Mouse (Mus musculus): Measurements from ENCODE around the gene Fam89a. TPM values are rescaled to one million over a fixed set of nuclear protein-coding genes. Genes with fewer than 3 reads are reported as not detected.

Gene Fam89a
- total and polyA plus RNA-seq, 2 experiments from 2014 or later: 0.45 TPM; not detected in 1

- Histone ChIP-seq H3K27ac (no peak overlapping the region), H3K9me3 (ENCODE audit: low read length) (no peaks in the 10 kb centered on the region), H3K4me1 (ENCODE audit: insufficient read depth, low read length) (no peaks in the 10 kb centered on the region), H3K36me3 (ENCODE audit: insufficient read depth, low read length) (peaks cover 41% of the 10 kb centered on the region), H3K27me3 (ENCODE audit: insufficient read depth, low read length) (no peaks in the 10 kb centered on the region), H3K9ac (replicated peaks; ENCODE audit: low read length) (no peak overlapping the region), H3K4me3 (ENCODE audit: low read length) (no peak overlapping the region), H3K4me2 (ENCODE audit: low read depth, low read length) (no peak overlapping the region)
- no peak for ATAC-seq
- WGBS: 92% methylated on average over 5 of the region's 5 CpGs
- no peak for TF ChIP-seq CTCF (IDR thresholded peaks at IDR 0.05; ENCODE audit: low read depth)
- no peak for DNase-seq (ENCODE audit: low spot score)
These were observed 51.4 kb downstream of the Fam89a start for GRCm38 (mm10) chr8:124700271-124700670.

GRCm38 (mm10) chr8:124695424-124696100, 56.1 kb downstream of the Fam89a start:
- no peak overlapping the region for H3K4me3 ChIP-seq (ENCODE audit: low read length)
- H3K9me3 ChIP-seq (ENCODE audit: low read length): no peaks in the 10 kb centered on the region
- no peak for ATAC-seq
- TF ChIP-seq CTCF (IDR thresholded peaks at IDR 0.05; ENCODE audit: low read depth): no peak
- peaks cover 49% of the 10 kb centered on the region for H3K36me3 ChIP-seq (ENCODE audit: insufficient read depth, low read length)
- no peak overlapping the region for H3K4me2 ChIP-seq (ENCODE audit: low read depth, low read length)
- no peak overlapping the region for H3K9ac ChIP-seq (replicated peaks; ENCODE audit: low read length)
- H3K4me1 ChIP-seq (ENCODE audit: insufficient read depth, low read length): no peaks in the 10 kb centered on the region
- no peak for DNase-seq (ENCODE audit: low spot score)
- 94% methylated on average over 22 of the region's 22 CpGs for WGBS
- H3K27me3 ChIP-seq (ENCODE audit: insufficient read depth, low read length): no peaks in the 10 kb centered on the region
- no peak overlapping the region for H3K27ac ChIP-seq

GRCm38 (mm10) chr8:124691706-124692105, 59.9 kb downstream of the Fam89a start:
- DNase-seq (ENCODE audit: low spot score) (no peak), ATAC-seq (no peak)
- 97% methylated on average over 4 of the region's 4 CpGs for WGBS
- TF ChIP-seq CTCF (IDR thresholded peaks at IDR 0.05; ENCODE audit: low read depth): no peak
- H3K36me3 ChIP-seq (ENCODE audit: insufficient read depth, low read length): peaks cover 43% of the 10 kb centered on the region
- no peak overlapping the region for H3K9ac ChIP-seq (replicated peaks; ENCODE audit: low read length)
- H3K27ac ChIP-seq: no peak overlapping the region
- H3K27me3 ChIP-seq (ENCODE audit: insufficient read depth, low read length): no peaks in the 10 kb centered on the region
- no peaks in the 10 kb centered on the region for H3K9me3 ChIP-seq (ENCODE audit: low read length)
- H3K4me2 ChIP-seq (ENCODE audit: low read depth, low read length): no peak overlapping the region
- no peak overlapping the region for H3K4me3 ChIP-seq (ENCODE audit: low read length)
- no peaks in the 10 kb centered on the region for H3K4me1 ChIP-seq (ENCODE audit: insufficient read depth, low read length)

Other genes starting within 250 kb of the Fam89a start
- 29.4 and 30.0 TPM in 2 replicates for gene Cog2, start 231.1 kb downstream of the Fam89a start, total RNA-seq (2014; rRNA removed)
- gene Cog2, start 231.1 kb downstream of the Fam89a start, polyA plus RNA-seq (2015; fragmentation: Nextera tagmentation; extraction: Ambion mirVana): 17.3 and 21.4 TPM in 2 replicates
- gene Agt, start 182.1 kb downstream of the Fam89a start, total RNA-seq (2014; rRNA removed): 101 and 162 TPM in 2 replicates
- gene Agt, start 182.1 kb downstream of the Fam89a start, polyA plus RNA-seq (2015; fragmentation: Nextera tagmentation; extraction: Ambion mirVana): 95.3 and 112 TPM in 2 replicates
- not detected in 2 replicates for gene Capn9, start 175.7 kb downstream of the Fam89a start, total RNA-seq (2014; rRNA removed)
- 0.29 and 0.39 TPM in 2 replicates for gene Capn9, start 175.7 kb downstream of the Fam89a start, polyA plus RNA-seq (2015; fragmentation: Nextera tagmentation; extraction: Ambion mirVana)
- 100 and 106 TPM in 2 replicates for gene 2310022B05Rik, start 88.5 kb downstream of the Fam89a start, total RNA-seq (2014; rRNA removed)
- gene 2310022B05Rik, start 88.5 kb downstream of the Fam89a start, polyA plus RNA-seq (2015; fragmentation: Nextera tagmentation; extraction: Ambion mirVana): 27.0 and 30.2 TPM in 2 replicates
- gene Ttc13, start 29.8 kb downstream of the Fam89a start, total RNA-seq (2014; rRNA removed): 63.1 and 64.2 TPM in 2 replicates
- gene Ttc13, start 29.8 kb downstream of the Fam89a start, polyA plus RNA-seq (2015; fragmentation: Nextera tagmentation; extraction: Ambion mirVana): 57.5 and 58.6 TPM in 2 replicates
- gene Arv1, start 29.7 kb downstream of the Fam89a start, total RNA-seq (2014; rRNA removed): 11.1 and 17.5 TPM in 2 replicates
- gene Arv1, start 29.7 kb downstream of the Fam89a start, polyA plus RNA-seq (2015; fragmentation: Nextera tagmentation; extraction: Ambion mirVana): 31.5 and 33.5 TPM in 2 replicates
- 75.3 and 83.9 TPM in 2 replicates for gene Trim67, start 41.3 kb upstream of the Fam89a start, total RNA-seq (2014; rRNA removed)
- gene Trim67, start 41.3 kb upstream of the Fam89a start, polyA plus RNA-seq (2015; fragmentation: Nextera tagmentation; extraction: Ambion mirVana): 19.2 and 19.5 TPM in 2 replicates
- gene Gnpat, start 111.2 kb upstream of the Fam89a start, total RNA-seq (2014; rRNA removed): 40.0 and 47.2 TPM in 2 replicates
- gene Gnpat, start 111.2 kb upstream of the Fam89a start, polyA plus RNA-seq (2015; fragmentation: Nextera tagmentation; extraction: Ambion mirVana): 53.5 and 55.8 TPM in 2 replicates
- 22.8 and 26.6 TPM in 2 replicates for gene 2810004N23Rik, start 111.3 kb upstream of the Fam89a start, total RNA-seq (2014; rRNA removed)
- gene 2810004N23Rik, start 111.3 kb upstream of the Fam89a start, polyA plus RNA-seq (2015; fragmentation: Nextera tagmentation; extraction: Ambion mirVana): 21.4 and 21.8 TPM in 2 replicates
- 28.3 and 36.8 TPM in 2 replicates for gene Exoc8, start 145.9 kb upstream of the Fam89a start, total RNA-seq (2014; rRNA removed)
- 10.8 and 10.9 TPM in 2 replicates for gene Exoc8, start 145.9 kb upstream of the Fam89a start, polyA plus RNA-seq (2015; fragmentation: Nextera tagmentation; extraction: Ambion mirVana)
- 10.6 and 11.6 TPM in 2 replicates for gene Sprtn, start 146.1 kb upstream of the Fam89a start, total RNA-seq (2014; rRNA removed)
- 5.8 and 6.0 TPM in 2 replicates for gene Sprtn, start 146.1 kb upstream of the Fam89a start, polyA plus RNA-seq (2015; fragmentation: Nextera tagmentation; extraction: Ambion mirVana)
- 41.6 and 45.1 TPM in 2 replicates for gene Egln1, start 197.5 kb upstream of the Fam89a start, total RNA-seq (2014; rRNA removed)
- 13.5 and 14.1 TPM in 2 replicates for gene Egln1, start 197.5 kb upstream of the Fam89a start, polyA plus RNA-seq (2015; fragmentation: Nextera tagmentation; extraction: Ambion mirVana)